Mouse (Mus musculus) hindlimb bud, embryonic 11.5 days (tissue): Measurements from ENCODE around the gene Casp8ap2.

Experiments
- DNase-seq: peaks from one replicate; pipeline ENCODE4 v3.0.0-alpha.2; 2012; ENCODE audit warnings: low read depth, low spot score; ENCODE audit errors: extremely low spot score

Casp8ap2 gene

DNA sequence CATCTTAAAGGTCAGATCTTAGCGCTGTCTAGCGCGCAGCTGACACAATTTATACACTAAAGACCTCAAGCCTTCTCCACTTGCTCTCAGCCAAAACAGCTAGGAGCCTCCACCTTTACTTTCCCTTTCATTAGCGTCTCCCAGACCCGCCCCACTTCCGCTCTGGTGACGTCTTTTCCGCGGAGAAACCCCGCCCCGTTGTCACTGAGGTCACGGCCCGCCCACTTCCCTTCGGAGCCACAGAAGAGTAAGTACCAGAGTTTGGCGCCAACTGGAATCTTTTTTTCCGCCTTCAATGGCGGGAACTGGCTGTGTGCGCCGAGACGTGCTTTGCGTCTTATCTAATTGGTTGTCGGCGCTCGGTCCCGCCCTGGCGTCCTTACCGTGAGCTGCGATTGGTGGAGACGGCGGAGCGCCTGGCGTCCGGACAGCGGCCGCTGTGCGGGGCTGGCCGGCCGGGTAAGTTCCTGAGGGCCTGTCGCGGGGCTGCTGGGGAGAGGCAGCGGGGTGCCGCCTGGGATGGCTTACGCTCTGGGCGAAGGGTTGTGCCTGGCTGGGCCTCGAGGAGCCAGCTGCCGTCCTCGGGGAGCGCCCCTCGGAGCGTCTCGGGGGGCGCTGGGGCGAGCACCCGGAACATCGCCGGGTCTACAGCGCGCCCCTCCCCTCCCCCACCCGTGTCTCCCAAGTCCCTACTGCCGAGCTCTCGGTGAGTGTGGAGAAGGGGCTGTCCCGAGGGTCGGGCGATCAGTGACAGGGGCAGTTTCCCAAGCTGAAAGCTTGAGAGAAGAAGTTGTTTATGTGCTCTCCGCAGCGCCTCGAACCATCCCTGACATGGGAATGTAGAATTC is at the start of gene Casp8ap2:
Gene Casp8ap2, plus strand, starts transcription at position 418 of the 848 bp plus-strand sequence.
- DNase-seq, result peak; percentile 94

GRCm38 (mm10) chr4:32569054-32569453 is 46.2 kb upstream of the Casp8ap2 start:
- DNase-seq, result no peak

GRCm38 (mm10) chr4:32569995-32570938 is 45.0 kb upstream of the Casp8ap2 start:
- no peak for DNase-seq

DNA sequence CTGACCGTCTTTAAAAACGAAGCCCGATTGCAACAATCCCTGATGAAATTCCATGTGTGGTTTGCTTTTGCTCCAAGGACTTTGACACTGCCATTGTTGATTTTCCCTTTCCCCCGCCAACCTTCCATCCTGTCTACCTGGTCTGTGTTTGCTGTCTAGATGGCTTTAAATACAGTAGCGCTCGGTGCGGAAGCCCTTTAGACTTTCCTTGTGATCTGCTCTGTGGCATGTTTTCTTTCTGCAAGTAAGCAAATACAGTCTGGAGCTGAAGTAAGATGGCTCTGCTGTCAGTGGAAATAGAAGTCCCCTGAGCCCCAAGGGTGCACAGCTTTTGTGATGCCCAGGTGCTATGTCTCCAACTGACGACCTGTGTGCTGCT is 44.3 kb upstream of the Casp8ap2 start:
- no peak for DNase-seq

DNA sequence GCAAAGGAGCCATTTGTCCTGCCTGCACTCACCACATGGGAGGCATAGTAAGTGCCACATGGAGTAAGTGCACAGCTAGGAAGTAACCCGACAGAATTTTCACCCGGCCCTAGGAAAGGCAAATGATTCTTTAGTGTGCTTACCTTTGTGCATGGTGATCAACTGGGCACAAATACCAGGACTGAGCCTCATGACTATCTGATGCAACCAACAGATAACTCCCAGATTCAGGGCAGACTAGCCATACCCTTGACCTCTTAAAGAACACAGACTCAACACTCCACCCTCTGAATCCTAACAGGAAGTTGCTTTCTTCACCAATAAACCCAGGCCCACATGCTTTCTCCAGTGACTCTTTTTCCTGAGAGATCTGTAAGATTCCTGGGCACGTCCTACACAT is 43.8 kb upstream of the Casp8ap2 start:
- no peak for DNase-seq

GRCm38 (mm10) chr4:32572118-32572517 is 43.1 kb upstream of the Casp8ap2 start:
- DNase-seq, result peak; percentile 73

GRCm38 (mm10) chr4:32573586-32573985 is 41.7 kb upstream of the Casp8ap2 start:
- no peak for DNase-seq

- DNase-seq, result no peak
These were observed 40.6 kb upstream of the Casp8ap2 start for GRCm38 (mm10) chr4:32574604-32575003.

GRCm38 (mm10) chr4:32575165-32575564 is 40.1 kb upstream of the Casp8ap2 start:
- no peak for DNase-seq

GRCm38 (mm10) chr4:32579850-32580249 is 35.4 kb upstream of the Casp8ap2 start:
- no peak for DNase-seq

DNA sequence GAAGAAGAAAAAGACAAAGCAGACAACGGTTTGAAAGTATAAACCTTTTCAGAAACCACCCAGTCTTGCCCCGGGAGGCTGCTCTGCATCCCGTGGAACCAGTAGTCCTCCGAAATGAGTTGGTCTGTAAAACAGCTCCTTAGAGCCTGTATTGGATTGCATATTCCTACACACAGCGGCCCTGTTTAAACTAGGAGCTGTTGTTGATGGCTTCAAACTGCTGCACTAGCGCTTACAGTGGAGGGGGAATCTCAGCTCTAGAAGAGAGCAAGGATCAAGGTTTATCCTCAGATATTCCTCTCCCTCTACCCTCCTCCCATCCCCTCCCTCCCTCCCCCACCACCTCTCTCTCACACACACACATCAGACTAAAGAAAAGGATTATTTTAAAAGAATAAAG is 31.1 kb upstream of the Casp8ap2 start:
- DNase-seq, result no peak

DNA sequence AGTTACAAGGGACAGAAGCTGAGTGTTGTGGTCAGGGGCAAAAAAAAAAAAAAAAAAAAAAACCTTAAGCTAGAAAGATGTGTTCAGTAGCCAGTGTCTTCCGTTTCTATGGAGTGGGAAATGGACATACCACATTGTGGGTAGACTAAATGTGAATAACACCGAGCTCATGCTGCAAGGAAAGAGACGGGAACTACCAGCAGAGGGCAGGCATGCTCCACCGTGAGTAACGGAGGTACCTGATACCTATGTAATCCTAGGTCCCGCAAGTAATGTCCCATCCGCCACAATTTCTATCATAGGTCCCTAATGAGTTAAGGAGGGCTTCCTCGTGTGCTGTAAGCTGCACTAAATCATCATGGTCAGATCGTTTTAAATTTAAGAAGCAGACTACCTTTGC is 28.7 kb upstream of the Casp8ap2 start:
- DNase-seq, result peak; percentile 46

DNA sequence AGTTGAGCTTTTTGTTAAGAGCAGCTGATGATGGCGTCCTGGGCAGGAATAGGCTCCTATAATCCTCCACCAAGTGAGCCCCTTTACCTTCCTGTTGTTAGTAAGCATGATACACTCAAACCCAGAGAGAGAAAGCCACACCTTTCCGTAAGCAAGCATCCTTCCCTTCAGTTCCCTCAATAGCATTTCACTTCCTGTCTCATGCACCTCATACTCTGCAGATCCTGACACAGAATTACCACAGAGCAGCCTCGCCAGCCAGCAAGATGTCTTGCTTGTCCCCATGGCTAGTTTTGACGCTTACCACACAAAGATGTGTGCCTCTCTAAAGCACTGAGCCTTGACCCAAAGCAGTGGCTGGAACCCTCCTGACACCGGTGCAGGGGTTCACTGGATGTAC is 27.7 kb upstream of the Casp8ap2 start:
- no peak for DNase-seq

GRCm38 (mm10) chr4:32588237-32588636 is 27.0 kb upstream of the Casp8ap2 start:
- no peak for DNase-seq

DNA sequence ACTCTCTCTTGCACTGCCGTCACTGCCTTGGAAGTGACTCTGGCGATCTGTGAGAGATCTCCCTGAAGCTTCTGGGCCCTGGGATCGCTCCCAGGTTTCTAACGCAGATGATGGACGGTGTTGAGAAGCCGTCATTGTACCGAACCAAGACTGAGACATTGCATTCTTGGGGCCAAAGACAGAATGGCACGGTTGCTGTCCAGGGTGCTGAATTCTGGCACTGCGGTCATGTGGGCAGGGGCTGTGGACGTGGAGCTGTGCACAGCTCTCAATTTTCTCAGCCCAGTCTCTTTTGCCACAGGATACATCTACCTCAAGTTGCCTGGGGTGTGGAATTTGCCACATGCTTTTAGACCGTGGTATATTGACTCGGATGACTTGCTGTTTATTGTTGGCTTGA is 14.1 kb upstream of the Casp8ap2 start:
- peak; percentile 60 for DNase-seq

DNA sequence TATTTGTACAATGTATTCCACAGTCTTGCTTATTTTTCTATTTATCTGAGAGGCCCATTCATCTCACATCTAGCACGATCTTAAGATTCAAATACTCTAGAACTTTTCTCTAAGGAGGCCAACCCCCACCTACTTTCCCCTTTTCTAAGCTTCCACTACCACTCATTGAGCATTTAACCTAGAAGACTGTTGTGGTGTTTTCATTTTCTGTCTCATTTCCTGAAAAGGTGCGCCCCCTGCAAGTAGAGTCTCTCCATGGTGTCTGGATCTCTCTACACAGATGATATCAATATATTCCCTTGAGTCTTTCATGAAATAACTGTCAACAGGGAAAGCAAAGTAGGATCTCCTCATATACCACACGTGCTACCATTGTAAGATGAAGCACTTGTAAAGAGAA is 12.6 kb upstream of the Casp8ap2 start, which contains the start of gene Gja10:
Gene Gja10, minus strand, starts transcription at position 101 of the 400 bp plus-strand sequence.
- DNase-seq, result no peak

GRCm38 (mm10) chr4:32621637-32622036 is 6.4 kb downstream of the Casp8ap2 start:
- no peak for DNase-seq

GRCm38 (mm10) chr4:32651669-32652068 is 36.4 kb downstream of the Casp8ap2 start:
- no peak for DNase-seq

DNA sequence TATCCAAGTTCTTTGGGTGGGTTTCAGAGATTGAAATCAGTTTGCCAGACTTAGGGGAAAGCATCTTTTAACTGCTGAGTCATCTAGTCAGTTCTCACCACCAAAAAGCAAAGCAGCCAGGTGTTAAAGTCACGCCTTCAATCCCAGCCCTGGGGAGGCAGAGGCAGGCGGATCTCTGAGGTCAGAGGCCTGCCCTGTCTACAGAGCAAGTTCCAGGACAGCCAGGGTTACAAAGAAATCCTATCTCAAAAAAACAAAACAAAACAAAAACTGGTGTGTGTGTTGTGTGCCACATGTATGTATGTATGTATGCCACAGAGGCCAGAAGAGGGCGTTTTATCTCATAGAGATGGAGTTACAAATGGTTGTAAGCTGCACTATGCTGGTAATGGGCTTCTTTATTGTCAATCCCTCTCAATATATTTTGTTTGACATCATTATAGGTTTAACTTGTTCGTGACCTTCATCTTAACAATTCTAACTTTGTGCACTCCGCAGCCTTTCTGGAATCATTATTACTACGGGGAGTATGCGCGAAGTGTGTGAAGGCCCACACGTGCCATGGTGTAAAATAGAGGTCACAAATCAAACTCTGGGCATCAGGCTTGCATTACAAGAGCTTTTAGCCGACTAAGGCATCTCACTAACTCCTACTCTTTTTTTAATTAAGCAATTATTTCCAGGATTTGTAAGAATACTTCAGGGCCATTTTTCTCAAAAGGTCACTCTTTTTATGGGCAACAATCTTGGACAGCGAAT is 41.1 kb downstream of the Casp8ap2 start:
- no peak for DNase-seq

DNA sequence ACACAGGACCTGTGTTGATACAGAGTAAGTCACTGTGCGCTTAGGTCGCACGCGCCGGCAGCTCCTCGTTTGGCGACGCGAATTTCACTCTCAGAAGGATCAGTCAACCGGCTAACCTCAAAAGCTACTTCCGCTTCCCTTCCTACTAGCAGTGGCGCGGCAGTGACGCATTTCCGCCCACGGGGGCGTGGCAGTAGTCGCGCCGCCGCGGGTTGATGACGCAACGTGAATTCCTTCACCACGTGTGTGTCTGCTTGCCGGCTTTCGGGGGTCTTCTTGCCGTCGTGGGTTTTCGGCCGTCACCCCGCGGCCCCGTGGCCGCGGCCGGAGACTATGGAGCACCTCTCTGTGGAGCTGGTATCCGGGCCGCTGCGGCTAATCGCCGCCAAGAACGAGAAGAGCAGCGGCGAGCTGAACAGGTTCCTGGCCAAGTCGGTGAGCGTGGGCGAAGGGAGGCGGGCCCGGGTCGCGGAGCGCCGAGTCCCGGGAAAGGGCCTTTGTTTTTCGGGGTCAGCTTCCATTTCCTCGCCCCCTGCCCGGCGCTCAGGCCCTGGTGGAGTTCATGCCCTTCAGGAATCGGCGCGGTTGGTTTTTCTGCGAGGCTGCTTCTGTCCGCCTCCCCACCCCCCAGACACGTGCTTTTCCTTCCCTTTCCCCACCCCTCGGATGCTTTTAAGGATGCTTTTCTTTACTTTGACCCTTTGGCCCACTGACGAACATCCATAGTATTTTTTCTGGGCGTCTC is 41.8 kb downstream of the Casp8ap2 start, which contains the start of gene Mdn1:
Gene Mdn1, plus strand, starts transcription at position 202 of the 745 bp plus-strand sequence.
- DNase-seq, result peak; percentile 83
